Mouse (Mus musculus): Measurements from ENCODE around the gene Vwa3b.

DNA sequence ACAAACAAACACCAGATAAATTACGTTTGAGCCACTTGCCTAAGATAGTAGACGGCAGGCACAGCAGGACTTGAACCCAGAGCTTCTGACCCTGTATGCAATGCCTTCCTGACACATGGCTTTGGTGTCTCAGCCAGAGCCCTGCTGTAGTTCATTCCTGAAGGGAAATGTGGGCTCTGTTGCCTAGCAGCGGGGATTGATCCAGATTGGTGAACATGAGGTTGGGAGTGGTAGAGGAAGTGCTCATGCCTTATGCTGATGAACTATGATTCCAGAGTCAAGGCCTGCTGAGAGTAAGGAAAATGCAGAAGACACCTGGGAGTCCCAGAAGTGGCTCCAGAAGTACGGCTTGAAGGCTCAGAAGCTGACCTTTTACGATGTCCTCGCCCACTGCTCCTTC is 74.0 kb downstream of the Vwa3b start:
- no peak for TF ChIP-seq POLR2A (IDR thresholded peaks at IDR 0.05; ENCODE audit: insufficient read depth, low read length)
- TF ChIP-seq CTCF (IDR thresholded peaks at IDR 0.05; ENCODE audit: low read depth, low read length): no peak
- no peak for TF ChIP-seq EP300 (IDR thresholded peaks at IDR 0.05; ENCODE audit: insufficient read depth, low read depth, low read length)
